Mouse (Mus musculus) stomach, embryonic 16.5 days (tissue): ENCODE measurements around the gene Setd1b. TPM values are rescaled to one million over a fixed set of nuclear protein-coding genes. Genes with fewer than 3 reads are reported as not detected.
A peak's percentile ranks its signal among the peaks of the same experiment; 100 is the strongest.

ENCODE experiments used
- ATAC-seq: fragments of 200-750 bp; cut with Nextera tagmentation; 2 replicates; pipeline ENCODE4 v1.8.0; 2017; ENCODE audit warnings: moderate number of reproducible peaks, moderate TSS enrichment; ENCODE audit not compliant: insufficient read depth, low FRiP score
- H3K27ac ChIP-seq: fragments of 300-500 bp; sonication (generic); 2 replicates; pipeline ENCODE4 v1.5.1; 2014; ENCODE audit warnings: low read length
- H3K27me3 ChIP-seq: fragments of 300-500 bp; sonication (generic); 2 replicates; pipeline ENCODE4 v1.6.1; 2014; ENCODE audit warnings: low read length, control low read depth, mixed read lengths; ENCODE audit not compliant: control insufficient read depth, insufficient read depth
- H3K36me3 ChIP-seq: fragments of 300-500 bp; sonication (generic); 2 replicates; pipeline ENCODE4 v1.6.1; 2014; ENCODE audit warnings: low read length; ENCODE audit not compliant: control insufficient read depth, insufficient read depth
- H3K4me1 ChIP-seq: fragments of 300-500 bp; sonication (generic); 2 replicates; pipeline ENCODE4 v1.6.1; 2014; ENCODE audit warnings: low read length, control low read depth, mixed read lengths; ENCODE audit not compliant: control insufficient read depth, insufficient read depth
- H3K4me2 ChIP-seq: fragments of 300-500 bp; sonication (generic); 2 replicates; pipeline ENCODE4 v1.6.1; 2014; ENCODE audit warnings: low read depth, low read length, mixed read lengths
- H3K4me3 ChIP-seq: fragments of 300-500 bp; sonication (generic); replicated peaks from 2 replicates; pipeline ENCODE4 v1.5.1; 2014; ENCODE audit warnings: mild to moderate bottlenecking, low read length
- H3K9ac ChIP-seq: fragments of 300-500 bp; sonication (generic); 2 replicates; pipeline ENCODE4 v1.6.1; 2014; ENCODE audit warnings: low read length
- H3K9me3 ChIP-seq: fragments of 300-500 bp; sonication (generic); replicated peaks from 2 replicates; pipeline ENCODE4 v1.6.1; 2016; ENCODE audit warnings: low read length, control low read depth; ENCODE audit not compliant: control insufficient read depth
- WGBS: fragments of 180-500 bp; shearing (Covaris S2); extraction: QIAGEN DNeasy Blood & Tissue Kit; methylation state at CpG from one replicate; pipeline ENCODE4 v1.1.7; 2014; 5-methylcytosine and 5-hydroxymethylcytosine counted together
- polyA plus RNA-seq: library from polyadenylated mRNA; unstranded; fragments of >200 nt; fragmentation: Nextera tagmentation; extraction: Ambion mirVana; gene quantifications from 2 replicates; pipeline ENCODE4 v1.2.1, GENCODE M21; 2015

Gene Setd1b
- polyA plus RNA-seq, 1 experiment from 2014 or later = 7.7 TPM

DNA sequence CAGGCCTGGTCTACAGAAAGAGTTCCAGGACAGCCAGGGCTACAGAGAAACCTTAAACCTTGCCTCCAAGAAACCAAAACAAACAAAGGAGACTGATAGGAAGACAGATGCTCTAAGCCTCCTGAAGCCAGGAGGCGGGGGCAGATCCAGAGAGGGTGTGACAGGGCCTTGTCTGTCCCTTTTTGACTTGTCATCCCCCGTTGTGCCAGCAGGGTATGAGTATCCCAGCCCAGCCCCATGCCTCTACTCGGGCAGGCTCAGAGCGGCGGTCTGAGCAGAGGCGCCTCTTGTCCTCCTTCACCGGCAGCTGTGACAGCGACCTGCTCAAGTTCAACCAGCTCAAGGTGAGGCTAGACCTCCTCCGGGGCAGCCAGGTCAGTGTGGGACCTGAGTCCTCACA is 20.9 kb downstream of the Setd1b start:
- Histone ChIP-seq H3K9ac (no peak overlapping the region), H3K36me3 (peaks cover 51% of the 10 kb centered on the region), H3K4me3 (no peak overlapping the region), H3K27ac (no peak overlapping the region), H3K27me3 (no peaks in the 10 kb centered on the region), H3K9me3 (no peaks in the 10 kb centered on the region), H3K4me2 (no peak overlapping the region), H3K4me1 (no peaks in the 10 kb centered on the region)
- no peak for ATAC-seq
- 83% methylated on average over 9 of the region's 9 CpGs for WGBS

DNA sequence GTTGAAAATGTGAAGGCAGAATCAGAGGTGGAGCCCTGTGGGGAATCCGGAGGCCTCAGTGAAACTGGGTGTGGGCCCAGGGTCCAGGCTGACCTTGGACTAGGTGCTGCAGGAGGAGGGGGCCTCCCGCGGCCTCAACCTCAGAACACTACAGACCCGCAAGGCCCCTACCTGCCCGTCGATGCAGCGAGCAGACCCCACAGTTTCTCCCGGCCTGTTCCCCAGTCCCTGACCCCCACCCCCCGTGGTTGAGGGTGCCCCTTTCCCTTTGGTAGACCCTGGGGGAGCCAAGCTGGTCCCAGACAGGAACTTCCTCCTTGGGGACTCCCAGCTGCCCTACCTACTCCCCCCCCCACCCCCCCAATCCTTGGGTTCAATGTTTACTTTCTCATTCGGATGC is 24.4 kb downstream of the Setd1b start:
- no peak overlapping the region for H3K4me3 ChIP-seq
- no peak; the same call in 1 of the 2 replicates for ATAC-seq
- 86% methylated on average over 10 of the region's 10 CpGs for WGBS
- 0 out of 2 replicates have a peak, but pooled peaks cover 5% of the 10 kb centered on the region for H3K4me1 ChIP-seq
- H3K27ac ChIP-seq = no peak overlapping the region
- H3K9me3 ChIP-seq = no peaks in the 10 kb centered on the region
- H3K36me3 ChIP-seq = peaks cover 33% of the 10 kb centered on the region
- no peak overlapping the region for H3K4me2 ChIP-seq
- H3K9ac ChIP-seq = no peak overlapping the region
- H3K27me3 ChIP-seq = no peaks in the 10 kb centered on the region

DNA sequence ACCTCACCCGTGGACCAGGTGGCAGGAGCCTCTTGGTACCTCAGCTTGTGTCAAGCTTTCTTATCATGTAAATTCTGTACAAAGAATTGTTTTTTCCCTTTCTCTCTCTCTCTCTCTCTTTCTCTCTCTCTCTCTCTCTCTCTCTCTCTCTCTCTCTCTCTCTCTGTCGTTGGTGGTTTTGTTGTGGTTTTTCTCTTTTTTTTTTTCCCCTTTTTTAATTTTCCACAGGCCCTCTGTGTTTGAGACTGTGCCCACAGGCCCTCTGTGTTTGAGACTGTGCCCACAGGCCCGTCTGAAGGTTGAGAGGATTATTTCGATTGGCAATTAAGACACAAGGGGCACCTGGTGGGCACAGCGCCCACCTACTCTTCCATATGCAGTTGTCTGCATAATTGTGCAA is 25.6 kb downstream of the Setd1b start:
- no peak overlapping the region for H3K9ac ChIP-seq
- H3K4me2 ChIP-seq = no peak overlapping the region
- no peaks in the 10 kb centered on the region for H3K9me3 ChIP-seq
- WGBS = 63% methylated on average over 5 of the region's 5 CpGs
- ATAC-seq = no peak
- H3K36me3 ChIP-seq = peaks cover 27% of the 10 kb centered on the region
- no peaks in the 10 kb centered on the region for H3K27me3 ChIP-seq
- H3K4me1 ChIP-seq = 0 out of 2 replicates have a peak, but pooled peaks cover 5% of the 10 kb centered on the region
- H3K27ac ChIP-seq = no peak overlapping the region
- H3K4me3 ChIP-seq = no peak overlapping the region

DNA sequence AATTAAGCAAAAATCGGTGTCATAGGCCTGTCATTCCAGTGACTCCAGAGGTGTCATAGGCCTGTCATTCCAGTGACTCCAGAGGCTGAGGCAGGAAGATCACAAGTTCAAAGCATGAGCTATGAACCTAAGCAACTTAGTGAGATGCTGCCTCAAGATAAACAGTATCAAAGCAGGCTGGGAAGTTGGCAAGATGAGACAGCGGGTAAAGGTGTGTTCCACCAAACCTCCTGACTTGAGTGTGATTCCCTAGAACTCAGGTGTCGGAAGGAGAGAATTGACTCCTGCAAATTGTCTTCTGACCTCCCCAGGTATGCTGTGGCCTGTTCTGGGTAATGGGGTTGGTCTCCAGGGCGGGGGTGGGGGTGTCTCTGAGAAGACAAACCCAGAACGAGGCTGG is 27.3 kb downstream of the Setd1b start, which contains the start of gene Psmd9:
Gene Psmd9, plus strand, starts transcription at position 130 of the 400 bp plus-strand sequence.
- Histone ChIP-seq H3K4me1 (0 out of 2 replicates have a peak, but pooled peaks cover 5% of the 10 kb centered on the region), H3K9me3 (no peaks in the 10 kb centered on the region), H3K27ac (no peak within 1 kb of the TSS), H3K36me3 (peaks cover 10% of the 10 kb centered on the region), H3K4me3 (no peak within 1 kb of the TSS), H3K9ac (no peak within 1 kb of the TSS), H3K4me2 (no peak within 1 kb of the TSS), H3K27me3 (no peaks in the 10 kb centered on the region)
- 78% methylated on average over 5 of the region's 5 CpGs for WGBS
- no peak for ATAC-seq

DNA sequence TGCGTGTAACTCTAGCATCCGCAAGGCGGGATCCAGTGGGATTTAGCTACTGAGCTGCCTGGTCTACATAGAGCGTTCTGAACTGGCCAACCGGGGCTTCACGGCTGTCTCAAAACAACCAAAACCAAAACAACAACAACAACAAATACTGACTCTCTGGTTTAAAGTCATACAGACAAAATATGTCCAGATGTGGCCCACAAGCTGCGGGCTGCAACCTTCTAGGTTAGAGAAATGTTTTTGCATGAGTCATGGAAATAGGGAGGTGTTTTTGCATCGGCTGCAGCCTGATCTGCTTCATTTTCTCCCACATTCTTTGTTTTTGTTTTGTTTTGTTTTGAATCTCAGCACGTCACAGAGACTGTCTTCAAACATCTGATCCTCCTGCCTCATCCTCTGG is 28.4 kb downstream of the Setd1b start:
- H3K27me3 ChIP-seq = no peaks in the 10 kb centered on the region
- H3K36me3 ChIP-seq = peaks cover 6% of the 10 kb centered on the region; the same call in 1 of the 2 replicates
- no peak overlapping the region for H3K4me2 ChIP-seq
- H3K4me3 ChIP-seq = no peak overlapping the region
- H3K9ac ChIP-seq = no peak overlapping the region
- no peak for ATAC-seq
- no peaks in the 10 kb centered on the region for H3K9me3 ChIP-seq
- WGBS = 77% methylated on average over 9 of the region's 9 CpGs
- no peak overlapping the region for H3K27ac ChIP-seq
- 0 out of 2 replicates have a peak, but pooled peaks cover 5% of the 10 kb centered on the region for H3K4me1 ChIP-seq

GRCm38 (mm10) chr5:123171646-123172350 is 29.8 kb downstream of the Setd1b start:
- no peaks in the 10 kb centered on the region for H3K27me3 ChIP-seq
- H3K9me3 ChIP-seq = no peaks in the 10 kb centered on the region
- no peak overlapping the region for H3K27ac ChIP-seq
- H3K4me1 ChIP-seq = 0 out of 2 replicates have a peak, but pooled peaks cover 5% of the 10 kb centered on the region
- H3K4me3 ChIP-seq = peak overlapping the region; percentile 31
- H3K4me2 ChIP-seq = peak overlapping the region; percentile 52
- WGBS = 9% methylated on average over 22 of the region's 22 CpGs
- no peaks in the 10 kb centered on the region for H3K36me3 ChIP-seq
- peak overlapping the region; percentile 33 for H3K9ac ChIP-seq
- peak; percentile 89 for ATAC-seq

GRCm38 (mm10) chr5:123178792-123179191 is 36.8 kb downstream of the Setd1b start:
- 90% methylated on average over 5 of the region's 5 CpGs for WGBS
- H3K36me3 ChIP-seq = no peaks in the 10 kb centered on the region

GRCm38 (mm10) chr5:123180390-123180789 is 38.4 kb downstream of the Setd1b start:
- H3K9ac ChIP-seq = no peak overlapping the region
- 88% methylated on average over 15 of the region's 15 CpGs for WGBS
- no peak overlapping the region for H3K4me3 ChIP-seq
- no peak overlapping the region for H3K4me2 ChIP-seq
- H3K9me3 ChIP-seq = no peaks in the 10 kb centered on the region
- H3K27me3 ChIP-seq = no peaks in the 10 kb centered on the region
- H3K4me1 ChIP-seq = no peaks in the 10 kb centered on the region
- H3K36me3 ChIP-seq = no peaks in the 10 kb centered on the region
- H3K27ac ChIP-seq = no peak overlapping the region
- ATAC-seq = no peak

More at GRCm38 (mm10) chr5:123178792-123179191, 36.8 kb downstream of the Setd1b start:
- H3K9me3 ChIP-seq = no peaks in the 10 kb centered on the region
- no peak for ATAC-seq
- no peaks in the 10 kb centered on the region for H3K27me3 ChIP-seq
- H3K27ac ChIP-seq = no peak overlapping the region
- H3K4me1 ChIP-seq = no peaks in the 10 kb centered on the region
- no peak overlapping the region for H3K4me3 ChIP-seq
- no peak overlapping the region for H3K9ac ChIP-seq
- H3K4me2 ChIP-seq = no peak overlapping the region

GRCm38 (mm10) chr5:123181536-123181935 is 39.5 kb downstream of the Setd1b start:
- Histone ChIP-seq H3K4me2 (no peak overlapping the region), H3K27ac (no peak overlapping the region), H3K9me3 (no peaks in the 10 kb centered on the region), H3K9ac (no peak overlapping the region), H3K4me3 (no peak overlapping the region), H3K27me3 (no peaks in the 10 kb centered on the region), H3K36me3 (no peaks in the 10 kb centered on the region), H3K4me1 (no peaks in the 10 kb centered on the region)
- ATAC-seq = no peak
- whole genome bisulfite sequencing = 71% methylated on average over 6 of the region's 6 CpGs
